Mouse (Mus musculus): ENCODE data around the gene Snap29. TPM values are rescaled to one million over a fixed set of nuclear protein-coding genes. Genes with fewer than 3 reads are reported as not detected.

The Snap29 gene
- total and polyA plus RNA-seq, 3 experiments: 21.6 to 47.0 (median 37.4) TPM

- dilution Hi-C loops (cut with MboI; ENCODE audit: extremely low pct_ligation_motif_present, extremely low pct_unique_long_range_greater_than_20kb, low sequenced_read_pairs) (no loop called here), in situ Hi-C loops (cut with MboI; ENCODE audit: low pct_ligation_motif_present, low pct_unique_long_range_greater_than_20kb, low sequenced_read_pairs) (no loop called here)
- Histone ChIP-seq H3K9ac (ENCODE audit: insufficient read depth, low read depth) (no peak overlapping the region), H3K4me2 (ENCODE audit: insufficient read depth, low read depth, poor library complexity, severe bottlenecking) (no peak overlapping the region), H3K4me1 (ENCODE audit: control insufficient read depth in 1 of 2, insufficient read depth in 2 of 2) (no peaks in the 10 kb centered on the region), H3K79me2 (replicated peaks; ENCODE audit: control insufficient read depth, extremely low read depth, insufficient read depth, poor library complexity, severe bottlenecking) (no peaks in the 10 kb centered on the region), H3K4me3 (replicated peaks in 1 of 3; ENCODE audit: low read depth in 2 of 3, low read length in 2 of 3, poor library complexity in 1 of 3) (no peak overlapping the region), H3K9me3 (replicated peaks; ENCODE audit: low read length) (no peaks in the 10 kb centered on the region), H3K27me3 (replicated peaks) (no peaks in the 10 kb centered on the region), H3K36me3 (replicated peaks in 1 of 2; ENCODE audit: control insufficient read depth in 1 of 2, insufficient read depth in 1 of 2, low read length in 1 of 2) (peaks cover 33 to 83% of the 10 kb centered on the region in 2 experiments), H3K27ac (ENCODE audit: insufficient read depth, low read depth) (no peak overlapping the region)
- TF ChIP-seq GABPA (IDR thresholded peaks at IDR 0.05; ENCODE audit: insufficient replicate concordance, low read depth, low read length) (no peak), ZNF384 (IDR thresholded peaks at IDR 0.05; ENCODE audit: low read depth, low read length) (no peak), ZMIZ1 (IDR thresholded peaks at IDR 0.05; ENCODE audit: low read depth, low read length) (no peak), CHD1 (IDR thresholded peaks at IDR 0.05; ENCODE audit: low read depth, low read length) (no peak), PAX5 (IDR thresholded peaks at IDR 0.05; ENCODE audit: low read length) (no peak), ELF1 (IDR thresholded peaks at IDR 0.05; ENCODE audit: low read depth, low read length) (no peak), TBP (conservative IDR thresholded peaks at IDR 0.05; ENCODE audit: low read depth, low read length) (no peak), SIN3A (IDR thresholded peaks at IDR 0.05; ENCODE audit: low read length) (no peak), E2F4 (IDR thresholded peaks at IDR 0.05; ENCODE audit: insufficient replicate concordance, low read depth, low read length) (no peak), ZKSCAN1 (IDR thresholded peaks at IDR 0.05; ENCODE audit: borderline replicate concordance, low read depth, low read length) (no peak), MAFK (IDR thresholded peaks at IDR 0.05; ENCODE audit: insufficient replicate concordance, low read length) (no peak), RAD21 (IDR thresholded peaks at IDR 0.05; ENCODE audit: low read depth, low read length) (no peak), MEF2A (IDR thresholded peaks at IDR 0.05; ENCODE audit: borderline replicate concordance, low read depth, low read length) (no peak), POLR2A (IDR thresholded peaks at IDR 0.05; ENCODE audit: low read depth, low read length) (no peak), CTCF (conservative IDR thresholded peaks at IDR 0.05 in 1 of 2, IDR thresholded peaks at IDR 0.05 in 1 of 2; ENCODE audit: low read depth in 2 of 2, low read length in 2 of 2) (no peak), POLR2AphosphoS2 (IDR thresholded peaks at IDR 0.05; ENCODE audit: low read depth, low read length) (no peak), HCFC1 (IDR thresholded peaks at IDR 0.05; ENCODE audit: low read depth, low read length) (no peak), ETS1 (conservative IDR thresholded peaks at IDR 0.05; ENCODE audit: low read depth, low read length) (no peak), EP300 (IDR thresholded peaks at IDR 0.05; ENCODE audit: low read length) (no peak), MAX (IDR thresholded peaks at IDR 0.05; ENCODE audit: low read length) (no peak)
- no peak for DNase-seq (ENCODE audit: extremely low read depth)
Measured at GRCm38 (mm10) chr16:17382306-17382705, 23.5 kb upstream of the Snap29 start.

GRCm38 (mm10) chr16:17383594-17384326 lies 22.0 kb upstream of the Snap29 start:
- no peak for DNase-seq (ENCODE audit: extremely low read depth)
- in situ Hi-C loops (cut with MboI; ENCODE audit: low pct_ligation_motif_present, low pct_unique_long_range_greater_than_20kb, low sequenced_read_pairs): no loop called here
- no peak for TF ChIP-seq ZMIZ1 (IDR thresholded peaks at IDR 0.05; ENCODE audit: low read depth, low read length)
- TF ChIP-seq JUN (IDR thresholded peaks at IDR 0.05; ENCODE audit: insufficient read depth, low read depth, low read length): no peak
- no peak for TF ChIP-seq USF2 (conservative IDR thresholded peaks at IDR 0.05; ENCODE audit: low read depth, low read length)
- TF ChIP-seq PAX5 (IDR thresholded peaks at IDR 0.05; ENCODE audit: low read length): no peak
- no peak for TF ChIP-seq ELF1 (IDR thresholded peaks at IDR 0.05; ENCODE audit: low read depth, low read length)
- TF ChIP-seq NRF1 (IDR thresholded peaks at IDR 0.05; ENCODE audit: low read depth, low read length): no peak
- no peak for TF ChIP-seq MYC (IDR thresholded peaks at IDR 0.05; ENCODE audit: low read depth, low read length)
- TF ChIP-seq E2F4 (IDR thresholded peaks at IDR 0.05; ENCODE audit: insufficient replicate concordance, low read depth, low read length): no peak
- TF ChIP-seq JUND (conservative IDR thresholded peaks at IDR 0.05; ENCODE audit: low read depth, low read length): no peak
- TF ChIP-seq ZNF384 (IDR thresholded peaks at IDR 0.05; ENCODE audit: low read depth, low read length): no peak
- TF ChIP-seq CHD1 (IDR thresholded peaks at IDR 0.05; ENCODE audit: low read depth, low read length): no peak
- no peak for TF ChIP-seq UBTF (IDR thresholded peaks at IDR 0.05; ENCODE audit: low read depth, low read length)
- no peak for TF ChIP-seq POLR2AphosphoS2 (IDR thresholded peaks at IDR 0.05; ENCODE audit: low read depth, low read length)
- TF ChIP-seq NELFE (IDR thresholded peaks at IDR 0.05; ENCODE audit: low read depth, low read length): no peak
- no peak for TF ChIP-seq HCFC1 (IDR thresholded peaks at IDR 0.05; ENCODE audit: low read depth, low read length)
- no peak for TF ChIP-seq RCOR1 (conservative IDR thresholded peaks at IDR 0.05; ENCODE audit: low read depth, low read length)
- no peak for TF ChIP-seq RAD21 (IDR thresholded peaks at IDR 0.05; ENCODE audit: low read depth, low read length)
- no peak for TF ChIP-seq EP300 (IDR thresholded peaks at IDR 0.05; ENCODE audit: low read length)
- TF ChIP-seq KAT2A (IDR thresholded peaks at IDR 0.05; ENCODE audit: insufficient replicate concordance, low read length): no peak
- no peak overlapping the region for H3K27ac ChIP-seq (ENCODE audit: insufficient read depth, low read depth)
- dilution Hi-C loops (cut with MboI; ENCODE audit: extremely low pct_ligation_motif_present, extremely low pct_unique_long_range_greater_than_20kb, low sequenced_read_pairs): no loop called here
- H3K27me3 ChIP-seq (replicated peaks): no peaks in the 10 kb centered on the region
- peaks cover 33 to 74% of the 10 kb centered on the region in 2 experiments for H3K36me3 ChIP-seq (replicated peaks in 1 of 2; ENCODE audit: control insufficient read depth in 1 of 2, insufficient read depth in 1 of 2, low read length in 1 of 2)
- no peaks in the 10 kb centered on the region for H3K4me1 ChIP-seq (ENCODE audit: control insufficient read depth in 1 of 2, insufficient read depth in 2 of 2)
- H3K9ac ChIP-seq (ENCODE audit: insufficient read depth, low read depth): no peak overlapping the region
- no peak overlapping the region for H3K4me2 ChIP-seq (ENCODE audit: insufficient read depth, low read depth, poor library complexity, severe bottlenecking)
- H3K4me3 ChIP-seq (replicated peaks in 1 of 3; ENCODE audit: low read depth in 2 of 3, low read length in 2 of 3, poor library complexity in 1 of 3): no peak overlapping the region
- H3K9me3 ChIP-seq (replicated peaks; ENCODE audit: low read length): no peaks in the 10 kb centered on the region
- no peaks in the 10 kb centered on the region for H3K79me2 ChIP-seq (replicated peaks; ENCODE audit: control insufficient read depth, extremely low read depth, insufficient read depth, poor library complexity, severe bottlenecking)
